Mouse (Mus musculus) lung, postnatal 0 days (tissue): ENCODE measurements around the gene Cyb5r3. TPM values are rescaled to one million over a fixed set of nuclear protein-coding genes. Genes with fewer than 3 reads are reported as not detected.

Experiments used
- ATAC-seq: fragments of 200-750 bp; cut with Nextera tagmentation; 2 replicates; pipeline ENCODE4 v1.8.0; 2017; ENCODE audit warnings: moderate library complexity
- DNase-seq: peaks from one replicate; pipeline ENCODE4 v3.0.0-alpha.2; 2016; ENCODE audit warnings: low spot score
- H3K27ac ChIP-seq: fragments of 300-500 bp; sonication (generic); 2 replicates; pipeline ENCODE4 v1.5.1; 2014; ENCODE audit warnings: antibody characterized with exemption, mild to moderate bottlenecking, low read length, mixed read lengths
- H3K27me3 ChIP-seq: fragments of 300-500 bp; sonication (generic); replicated peaks from 2 replicates; pipeline ENCODE4 v1.6.1; 2014; ENCODE audit warnings: low read length, mixed read lengths; ENCODE audit not compliant: insufficient read depth
- H3K36me3 ChIP-seq: fragments of 300-500 bp; sonication (generic); 2 replicates; pipeline ENCODE4 v1.6.1; 2014; ENCODE audit warnings: low read length, mixed read lengths; ENCODE audit not compliant: insufficient read depth
- H3K4me1 ChIP-seq: fragments of 300-500 bp; sonication (generic); 2 replicates; pipeline ENCODE4 v1.6.1; 2014; ENCODE audit warnings: antibody characterized with exemption, low read depth, low read length, mixed read lengths; ENCODE audit not compliant: insufficient read depth
- H3K4me2 ChIP-seq: fragments of 300-500 bp; sonication (generic); replicated peaks from 2 replicates; pipeline ENCODE4 v1.6.1; 2014; ENCODE audit warnings: low read depth, mild to moderate bottlenecking, low read length, moderate library complexity, mixed read lengths
- H3K4me3 ChIP-seq: fragments of 300-500 bp; sonication (generic); 2 replicates; pipeline ENCODE4 v1.5.1; 2014; ENCODE audit warnings: low read depth, low read length
- H3K9ac ChIP-seq: fragments of 300-500 bp; sonication (generic); replicated peaks from 2 replicates; pipeline ENCODE4 v1.6.1; 2014; ENCODE audit warnings: low read depth, mild to moderate bottlenecking
- H3K9me3 ChIP-seq: fragments of 300-500 bp; sonication (generic); 2 replicates; pipeline ENCODE4 v1.6.1; 2016; ENCODE audit warnings: low read length, mixed read lengths
- CTCF ChIP-seq: IDR thresholded peaks from 2 replicates; pipeline ENCODE4 v1.5.1; 2016; ENCODE audit warnings: antibody characterized with exemption, mild to moderate bottlenecking
- EP300 ChIP-seq: IDR thresholded peaks from 2 replicates; pipeline ENCODE4 v1.6.1; 2016; ENCODE audit warnings: antibody characterized with exemption, mild to moderate bottlenecking, control low read depth
- WGBS: fragments of 180-500 bp; shearing (Covaris S2); extraction: QIAGEN DNeasy Blood & Tissue Kit; methylation state at CpG from one replicate; pipeline ENCODE4 v1.1.7; 2014; 5-methylcytosine and 5-hydroxymethylcytosine counted together
- polyA plus RNA-seq: library from polyadenylated mRNA; unstranded; fragments of >200 nt; fragmentation: Nextera tagmentation; extraction: Ambion mirVana; gene quantifications from 2 replicates; pipeline ENCODE4 v1.2.1, GENCODE M21; 2015

The Cyb5r3 gene
- polyA plus RNA-seq, 1 experiment from 2014 or later = 183 TPM

GRCm38 (mm10) chr15:83170956-83171659 is 1.3 kb downstream of the Cyb5r3 start:
- peak overlapping the region; percentile 81 for H3K4me2 ChIP-seq
- WGBS = 31% methylated on average over 8 of the region's 8 CpGs
- no peaks in the 10 kb centered on the region for H3K9me3 ChIP-seq
- peak; percentile 51 for DNase-seq
- no peak for ATAC-seq
- no peaks in the 10 kb centered on the region for H3K36me3 ChIP-seq
- TF ChIP-seq CTCF = no peak
- TF ChIP-seq EP300 = peak; percentile 43
- no peaks in the 10 kb centered on the region for H3K27me3 ChIP-seq
- peak overlapping the region; percentile 95 for H3K27ac ChIP-seq
- H3K9ac ChIP-seq = peak overlapping the region; percentile 73
- H3K4me1 ChIP-seq = peaks cover 32% of the 10 kb centered on the region
- H3K4me3 ChIP-seq = peak overlapping the region; percentile 71

- 56% methylated on average over 8 of the region's 8 CpGs for WGBS
- ATAC-seq (no peak), DNase-seq (peak; percentile 60)
- Histone ChIP-seq H3K27ac (peak overlapping the region; percentile 82), H3K4me3 (peak overlapping the region; percentile 14; the same call in 1 of the 2 replicates), H3K9me3 (no peaks in the 10 kb centered on the region), H3K4me1 (peaks cover 37% of the 10 kb centered on the region), H3K4me2 (peak overlapping the region; percentile 81), H3K27me3 (no peaks in the 10 kb centered on the region), H3K36me3 (no peaks in the 10 kb centered on the region), H3K9ac (0 out of 2 replicates have a peak overlapping the region, but pooled peaks have one; percentile 5)
- TF ChIP-seq EP300 (no peak), CTCF (no peak)
Observed at GRCm38 (mm10) chr15:83169772-83170722, 2.3 kb downstream of the Cyb5r3 start.

GRCm38 (mm10) chr15:83168875-83169771 is 3.3 kb downstream of the Cyb5r3 start:
- no peaks in the 10 kb centered on the region for H3K27me3 ChIP-seq
- peak; percentile 19 for DNase-seq
- no peaks in the 10 kb centered on the region for H3K9me3 ChIP-seq
- no peak overlapping the region; the same call in 1 of the 2 replicates for H3K4me3 ChIP-seq
- no peak for ATAC-seq
- H3K36me3 ChIP-seq = no peaks in the 10 kb centered on the region
- no peak overlapping the region for H3K9ac ChIP-seq
- H3K4me1 ChIP-seq = peaks cover 37% of the 10 kb centered on the region
- peak overlapping the region; percentile 82 for H3K27ac ChIP-seq
- TF ChIP-seq CTCF = no peak
- TF ChIP-seq EP300 = no peak
- H3K4me2 ChIP-seq = peak overlapping the region; percentile 81
- 54% methylated on average over 7 of the region's 7 CpGs for WGBS

GRCm38 (mm10) chr15:83168311-83168710 is 4.1 kb downstream of the Cyb5r3 start:
- H3K4me2 ChIP-seq = no peak overlapping the region
- no peak overlapping the region for H3K4me3 ChIP-seq
- ATAC-seq = no peak
- WGBS = 86% methylated on average over 3 of the region's 3 CpGs
- no peaks in the 10 kb centered on the region for H3K9me3 ChIP-seq
- peaks cover 37% of the 10 kb centered on the region for H3K4me1 ChIP-seq
- TF ChIP-seq EP300 (no peak), CTCF (no peak)
- DNase-seq = no peak
- peak overlapping the region; percentile 63; the same call in 1 of the 2 replicates for H3K27ac ChIP-seq
- no peak overlapping the region for H3K9ac ChIP-seq
- H3K27me3 ChIP-seq = no peaks in the 10 kb centered on the region
- H3K36me3 ChIP-seq = no peaks in the 10 kb centered on the region

- Histone ChIP-seq H3K36me3 (no peaks in the 10 kb centered on the region), H3K4me2 (no peak overlapping the region; the same call in 1 of the 2 replicates), H3K4me1 (peaks cover 36% of the 10 kb centered on the region), H3K9ac (no peak overlapping the region), H3K27ac (peak overlapping the region; percentile 63), H3K9me3 (no peaks in the 10 kb centered on the region), H3K4me3 (no peak overlapping the region), H3K27me3 (no peaks in the 10 kb centered on the region)
- no peak for DNase-seq
- TF ChIP-seq EP300 = no peak
- TF ChIP-seq CTCF = no peak
- 74% methylated on average over 8 of the region's 8 CpGs for WGBS
- no peak for ATAC-seq
Observed at GRCm38 (mm10) chr15:83167550-83168065, 4.8 kb downstream of the Cyb5r3 start.
